In genomic region chr19:7595534-7595933, GRCm38 (mm10) we compare ENCODE assay signal across 9 mouse cellular contexts. TPM values are rescaled to one million over a fixed set of nuclear protein-coding genes. Genes with fewer than 3 reads are reported as not detected.
DNase-seq lines count a peak whose midpoint lies in the region; ATAC-seq and TF ChIP-seq lines count a peak whose summit lies in the region.
"Had no signal": no experiment of that assay in that cellular context is flagged by ENCODE, and none has a peak within 500 bp of the region (broad histone marks: within the 10 kb centered on the region; RNA-seq: fewer than 3 reads in every experiment).

No protein-coding gene starts in this region.

- DNase-seq in adrenal gland, adult (ENCODE audit: inconsistent age in 2 of 2, low spot score in 1 of 2), result peak; percentile 31 to 83
- DNase-seq in adrenal gland, postnatal 25 days, result no peak
- no peak for DNase-seq in liver, embryonic 14.5 days (ENCODE audit: low read depth in 3 of 3, low spot score in 3 of 3)
- no peak for DNase-seq in liver, embryonic 11.5 days (ENCODE audit: low spot score)
- peak; percentile 48 for DNase-seq in adrenal gland, postnatal 14 days
- DNase-seq in hindbrain, embryonic 14.5 days (ENCODE audit: low spot score), result peak; percentile 72
- peak; percentile 47 for DNase-seq in mesoderm, embryonic 11.5 days (ENCODE audit: low read depth, low spot score)

- no peak overlapping the region for H3K27ac ChIP-seq in liver, embryonic 14.5 days
- no peak overlapping the region for H3K27ac ChIP-seq in liver, embryonic 11.5 days (ENCODE audit: low read depth, low read length)
- H3K27ac ChIP-seq in hindbrain, embryonic 14.5 days, result no peak overlapping the region
- H3K27ac ChIP-seq: heart, embryonic 13.5 days had no signal

- H3K9me3 ChIP-seq in liver, embryonic 14.5 days (ENCODE audit: control insufficient read depth, low read length), result no peaks in the 10 kb centered on the region
- H3K9me3 ChIP-seq in liver, embryonic 11.5 days (ENCODE audit: control insufficient read depth, low read length), result no peaks in the 10 kb centered on the region
- H3K9me3 ChIP-seq in hindbrain, embryonic 14.5 days (ENCODE audit: control insufficient read depth, low read length), result no peaks in the 10 kb centered on the region
- H3K9me3 ChIP-seq: heart, embryonic 13.5 days had no signal

- H3K4me2 ChIP-seq in liver, embryonic 14.5 days (ENCODE audit: low read depth), result no peak overlapping the region
- no peak overlapping the region for H3K4me2 ChIP-seq in liver, embryonic 11.5 days
- H3K4me2 ChIP-seq in hindbrain, embryonic 14.5 days (replicated peaks), result no peak overlapping the region
- H3K4me2 ChIP-seq: heart, embryonic 13.5 days had no signal

- H3K4me3 ChIP-seq in liver, embryonic 14.5 days (ENCODE audit: insufficient read depth in 1 of 2, low read depth in 2 of 2, low read length in 2 of 2), result no peak overlapping the region
- H3K4me3 ChIP-seq in liver, embryonic 11.5 days (ENCODE audit: low read depth, low read length), result no peak overlapping the region
- no peak overlapping the region for H3K4me3 ChIP-seq in hindbrain, embryonic 14.5 days (replicated peaks; ENCODE audit: low read length)
- H3K4me3 ChIP-seq: heart, embryonic 13.5 days had no signal

- no peaks in the 10 kb centered on the region for H3K4me1 ChIP-seq in liver, embryonic 14.5 days (replicated peaks; ENCODE audit: control insufficient read depth in 2 of 2, insufficient read depth in 2 of 2, low read length in 1 of 2)
- no peaks in the 10 kb centered on the region for H3K4me1 ChIP-seq in liver, embryonic 11.5 days (replicated peaks; ENCODE audit: control insufficient read depth, insufficient read depth, low read length)
- no peaks in the 10 kb centered on the region for H3K4me1 ChIP-seq in hindbrain, embryonic 14.5 days (replicated peaks; ENCODE audit: control insufficient read depth, insufficient read depth, low read length)

- no peaks in the 10 kb centered on the region for H3K36me3 ChIP-seq in liver, embryonic 14.5 days (replicated peaks; ENCODE audit: control insufficient read depth, insufficient read depth, low read depth)
- no peaks in the 10 kb centered on the region for H3K36me3 ChIP-seq in liver, embryonic 11.5 days (ENCODE audit: control insufficient read depth, insufficient read depth, low read length)
- no peaks in the 10 kb centered on the region for H3K36me3 ChIP-seq in hindbrain, embryonic 14.5 days (replicated peaks; ENCODE audit: control insufficient read depth, insufficient read depth)
- H3K36me3 ChIP-seq: heart, embryonic 13.5 days had no signal

- TF ChIP-seq CTCF in liver, embryonic 14.5 days (IDR thresholded peaks at IDR 0.05; ENCODE audit: low read depth), result peak; percentile 63

- TF ChIP-seq EP300 in liver, embryonic 14.5 days (IDR thresholded peaks at IDR 0.05; ENCODE audit: low read depth), result no peak

- H3K27me3 ChIP-seq in liver, embryonic 14.5 days (ENCODE audit: control insufficient read depth, insufficient read depth, low read length), result no peaks in the 10 kb centered on the region
- H3K27me3 ChIP-seq in liver, embryonic 11.5 days (replicated peaks; ENCODE audit: control insufficient read depth, insufficient read depth, low read length), result no peaks in the 10 kb centered on the region
- H3K27me3 ChIP-seq in hindbrain, embryonic 14.5 days (ENCODE audit: control insufficient read depth, insufficient read depth, low read length), result no peaks in the 10 kb centered on the region
- H3K27me3 ChIP-seq: heart, embryonic 13.5 days had no signal

- no peak for ATAC-seq in liver, embryonic 14.5 days (ENCODE audit: insufficient read depth)
- no peak for ATAC-seq in liver, embryonic 11.5 days (replicated peaks; ENCODE audit: low FRiP score)
- ATAC-seq in hindbrain, embryonic 14.5 days (ENCODE audit: low FRiP score), result no peak
- no peak for ATAC-seq in granulocyte monocyte progenitor cell, adult 5-6 weeks (replicated peaks; ENCODE audit: poor library complexity, severe bottlenecking)

- 5% methylated on average over 2 of the region's 2 CpGs for WGBS in liver, embryonic 14.5 days (ENCODE audit: insufficient replicate concordance)
- 13% methylated on average over 2 of the region's 2 CpGs for WGBS in liver, embryonic 11.5 days
- WGBS in hindbrain, embryonic 14.5 days, result 36% methylated on average over 2 of the region's 2 CpGs

- H3K9ac ChIP-seq in liver, embryonic 14.5 days (replicated peaks), result no peak overlapping the region
- H3K9ac ChIP-seq in liver, embryonic 11.5 days (ENCODE audit: low read depth, low read length), result no peak overlapping the region
- H3K9ac ChIP-seq in hindbrain, embryonic 14.5 days, result no peak overlapping the region
- H3K9ac ChIP-seq: heart, embryonic 13.5 days had no signal

RNA-seq across cellular contexts. Expression of gene Lgals12, which starts 11.5 kb away (rescaled TPM):
- 14.1 and 16.8 TPM in 2 replicates for total RNA-seq in adrenal gland, postnatal 25 days (2021)
- 0.01 TPM in 1 of 2 replicates, not detected in the other for polyA plus RNA-seq in liver, embryonic 14.5 days (2012; rRNA removed)
- not detected in 2 replicates for polyA plus RNA-seq in liver, embryonic 14.5 days (2014; fragmentation: Nextera tagmentation; extraction: Ambion mirVana)
- not detected in 2 replicates for polyA plus RNA-seq in liver, embryonic 11.5 days (2014; fragmentation: Nextera tagmentation; extraction: Ambion mirVana)
- 15.7 and 20.8 TPM in 2 replicates for total RNA-seq in adrenal gland, postnatal 14 days (2021)
- 0.18 and 0.40 TPM in 2 replicates for polyA plus RNA-seq in hindbrain, embryonic 14.5 days (2014; fragmentation: Nextera tagmentation; extraction: Ambion mirVana)
- not detected in 2 replicates for total RNA-seq in granulocyte monocyte progenitor cell, adult 5-6 weeks (2014; fragmentation: Nextera tagmentation)
- total RNA-seq in granulocyte monocyte progenitor cell, adult 5-6 weeks (2017), result not detected in 2 replicates

RNA-seq across cellular contexts. Expression of gene Hrasls5, which starts 16.8 kb away (rescaled TPM):
- total RNA-seq in adrenal gland, postnatal 25 days (2021), result not detected in 2 replicates
- polyA plus RNA-seq in liver, embryonic 14.5 days (2012; rRNA removed), result 0.04 TPM in 1 of 2 replicates, not detected in the other
- not detected in 2 replicates for polyA plus RNA-seq in liver, embryonic 14.5 days (2014; fragmentation: Nextera tagmentation; extraction: Ambion mirVana)
- polyA plus RNA-seq in liver, embryonic 11.5 days (2014; fragmentation: Nextera tagmentation; extraction: Ambion mirVana), result not detected in 2 replicates
- 0.67 TPM in 1 of 2 replicates, not detected in the other for total RNA-seq in adrenal gland, postnatal 14 days (2021)
- polyA plus RNA-seq in hindbrain, embryonic 14.5 days (2014; fragmentation: Nextera tagmentation; extraction: Ambion mirVana), result not detected in 2 replicates
- total RNA-seq in granulocyte monocyte progenitor cell, adult 5-6 weeks (2014; fragmentation: Nextera tagmentation), result not detected in 2 replicates
- not detected in 2 replicates for total RNA-seq in granulocyte monocyte progenitor cell, adult 5-6 weeks (2017)
- polyA plus RNA-seq: heart, embryonic 13.5 days had no signal

RNA-seq across cellular contexts. Expression of gene Pla2g16, which starts 38.3 kb away (rescaled TPM):
- 29.8 and 41.6 TPM in 2 replicates for total RNA-seq in adrenal gland, postnatal 25 days (2021)
- 12.4 and 22.5 TPM in 2 replicates for polyA plus RNA-seq in liver, embryonic 14.5 days (2012; rRNA removed)
- 30.5 and 36.5 TPM in 2 replicates for polyA plus RNA-seq in liver, embryonic 14.5 days (2014; fragmentation: Nextera tagmentation; extraction: Ambion mirVana)
- polyA plus RNA-seq in liver, embryonic 11.5 days (2014; fragmentation: Nextera tagmentation; extraction: Ambion mirVana), result 16.0 TPM in 2 replicates
- 72.9 and 79.7 TPM in 2 replicates for total RNA-seq in adrenal gland, postnatal 14 days (2021)
- polyA plus RNA-seq in hindbrain, embryonic 14.5 days (2014; fragmentation: Nextera tagmentation; extraction: Ambion mirVana), result 5.3 and 5.6 TPM in 2 replicates
- total RNA-seq in granulocyte monocyte progenitor cell, adult 5-6 weeks (2014; fragmentation: Nextera tagmentation), result 5.9 and 6.4 TPM in 2 replicates
- 8.4 and 9.1 TPM in 2 replicates for total RNA-seq in granulocyte monocyte progenitor cell, adult 5-6 weeks (2017)

Comparison
In these comparisons a context has a peak if more than half of its experiments do, and no peak if none do; other contexts are left out.
1. DNase-seq: peak in adrenal gland, adult (2 of 2), adrenal gland, postnatal 14 days (single experiment), hindbrain, embryonic 14.5 days (single experiment) and mesoderm, embryonic 11.5 days (single experiment); none in adrenal gland, postnatal 25 days (single experiment), liver, embryonic 14.5 days (0 of 3) and liver, embryonic 11.5 days (single experiment).
2. RNA of gene Lgals12, which starts 11.5 kb away (total RNA-seq): 15.7 to 20.8 TPM in adrenal gland, postnatal 14 days and 14.1 to 16.8 TPM in adrenal gland, postnatal 25 days; not detected in granulocyte monocyte progenitor cell, adult 5-6 weeks; every median in the first group is over 10 times any median in the second.